Mouse (Mus musculus) heart, postnatal 0 days (tissue): ENCODE measurements around the gene 4933411K16Rik. TPM values are rescaled to one million over a fixed set of nuclear protein-coding genes. Genes with fewer than 3 reads are reported as not detected.

Experiments
- ATAC-seq: fragments of 200-750 bp; cut with Nextera tagmentation; 2 replicates; pipeline ENCODE4 v1.8.0; 2017; ENCODE audit warnings: low read depth, moderate number of reproducible peaks, moderate library complexity; ENCODE audit not compliant: insufficient read depth
- DNase-seq: peaks from one replicate; pipeline ENCODE4 v3.0.0-alpha.2; 2016; ENCODE audit warnings: low spot score
- H3K27ac ChIP-seq: fragments of 300-500 bp; sonication (generic); 2 replicates; pipeline ENCODE4 v1.5.1; 2014; ENCODE audit warnings: low read depth, mild to moderate bottlenecking
- H3K27me3 ChIP-seq: fragments of 300-500 bp; sonication (generic); 2 replicates; pipeline ENCODE4 v1.6.1; 2014; ENCODE audit warnings: low read length, mixed read lengths; ENCODE audit not compliant: control insufficient read depth, insufficient read depth
- H3K36me3 ChIP-seq: fragments of 300-500 bp; sonication (generic); replicated peaks from 2 replicates; pipeline ENCODE4 v1.6.1; 2014; ENCODE audit warnings: low read length, mixed read lengths; ENCODE audit not compliant: control insufficient read depth, insufficient read depth
- H3K4me1 ChIP-seq: fragments of 300-500 bp; sonication (generic); 2 replicates; pipeline ENCODE4 v1.6.1; 2014; ENCODE audit warnings: antibody characterized with exemption; ENCODE audit not compliant: control insufficient read depth, insufficient read depth
- H3K4me2 ChIP-seq: fragments of 300-500 bp; sonication (generic); 2 replicates; pipeline ENCODE4 v1.6.1; 2014; ENCODE audit warnings: low read depth, mild to moderate bottlenecking, low read length, moderate library complexity
- H3K4me3 ChIP-seq: fragments of 300-500 bp; sonication (generic); 2 replicates; pipeline ENCODE4 v1.5.1; 2014; ENCODE audit warnings: low read depth, low read length
- H3K9ac ChIP-seq: fragments of 300-500 bp; sonication (generic); replicated peaks from 2 replicates; pipeline ENCODE4 v1.6.1; 2014; ENCODE audit warnings: low read depth, low read length, mixed read lengths
- H3K9me3 ChIP-seq: fragments of 300-500 bp; sonication (generic); replicated peaks from 2 replicates; pipeline ENCODE4 v1.6.1; 2016; ENCODE audit warnings: low read length; ENCODE audit not compliant: control insufficient read depth
- CTCF ChIP-seq: IDR thresholded peaks from 2 replicates; pipeline ENCODE4 v1.5.1; 2016; ENCODE audit warnings: antibody characterized with exemption, control low read depth, low read depth
- EP300 ChIP-seq: IDR thresholded peaks from 2 replicates; pipeline ENCODE4 v1.6.1; 2016; ENCODE audit warnings: antibody characterized with exemption, low read depth
- WGBS: fragments of 180-500 bp; shearing (Covaris S2); extraction: QIAGEN DNeasy Blood & Tissue Kit; methylation state at CpG from one replicate; pipeline ENCODE4 v1.1.7; 2014; 5-methylcytosine and 5-hydroxymethylcytosine counted together
- polyA plus RNA-seq: library from polyadenylated mRNA; unstranded; fragments of >200 nt; fragmentation: Nextera tagmentation; extraction: Ambion mirVana; gene quantifications from 2 replicates; pipeline ENCODE4 v1.2.1, GENCODE M21; 2015
- total RNA-seq: library from RNA; depleted of rRNA; stranded (reverse); fragments of >200 nt; gene quantifications from 2 replicates; pipeline ENCODE4 v1.2.3, GENCODE M21; 2014; ENCODE audit warnings: low replicate concordance

The 4933411K16Rik gene
- total and polyA plus RNA-seq, 2 experiments from 2014 or later: not detected

DNA sequence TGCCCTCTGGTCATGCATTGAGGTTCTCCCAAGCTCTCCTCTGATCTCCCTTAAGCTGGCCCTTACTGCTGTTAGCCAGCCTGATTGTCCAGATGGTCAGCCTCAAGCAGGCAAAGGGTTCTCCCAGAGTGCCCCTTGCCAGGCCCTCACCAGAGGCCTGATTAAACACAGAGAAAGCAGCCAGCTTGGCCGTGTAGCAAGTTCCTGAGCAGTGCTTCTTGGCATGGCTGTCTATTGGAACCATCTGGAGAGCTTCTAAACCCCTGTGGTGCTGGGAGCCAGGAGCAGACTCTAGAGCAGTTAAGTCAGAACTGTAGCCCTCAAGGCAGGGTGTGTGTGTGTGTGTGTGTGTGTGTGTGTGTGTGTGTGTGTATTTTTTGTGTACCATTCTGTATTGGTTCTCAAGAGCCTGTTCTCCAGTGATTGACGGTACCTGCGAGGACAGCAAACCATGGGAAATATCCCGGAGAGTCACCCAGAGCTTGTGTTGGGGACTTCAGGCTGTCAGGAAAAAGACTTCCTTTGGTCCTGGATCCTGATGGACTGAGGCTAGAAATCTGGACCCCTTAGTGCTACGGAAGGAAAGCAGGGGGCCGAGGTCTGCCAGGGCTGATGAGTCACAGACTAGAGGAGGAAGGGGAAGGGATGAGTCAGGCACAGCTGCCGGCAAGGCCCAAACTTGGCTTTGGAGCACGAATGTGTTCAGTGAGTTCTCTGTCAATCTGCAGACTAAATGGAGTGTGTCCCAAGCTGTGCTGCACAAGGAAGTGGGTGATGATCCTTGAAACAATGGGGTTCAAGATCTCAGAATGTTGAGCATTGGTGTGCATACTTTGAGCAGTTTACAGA, 34.4 kb upstream of the 4933411K16Rik start:
- WGBS: 38% methylated on average over 8 of the region's 8 CpGs
- Histone ChIP-seq H3K36me3 (no peaks in the 10 kb centered on the region; the same call in 1 of the 2 replicates), H3K9ac (no peak overlapping the region), H3K4me1 (peaks cover 48% of the 10 kb centered on the region), H3K9me3 (no peaks in the 10 kb centered on the region), H3K27ac (peak overlapping the region; percentile 82), H3K4me3 (no peak overlapping the region), H3K27me3 (no peaks in the 10 kb centered on the region), H3K4me2 (no peak overlapping the region)
- TF ChIP-seq CTCF: no peak
- DNase-seq: peak; percentile 83
- peak; percentile 75 for ATAC-seq

DNA sequence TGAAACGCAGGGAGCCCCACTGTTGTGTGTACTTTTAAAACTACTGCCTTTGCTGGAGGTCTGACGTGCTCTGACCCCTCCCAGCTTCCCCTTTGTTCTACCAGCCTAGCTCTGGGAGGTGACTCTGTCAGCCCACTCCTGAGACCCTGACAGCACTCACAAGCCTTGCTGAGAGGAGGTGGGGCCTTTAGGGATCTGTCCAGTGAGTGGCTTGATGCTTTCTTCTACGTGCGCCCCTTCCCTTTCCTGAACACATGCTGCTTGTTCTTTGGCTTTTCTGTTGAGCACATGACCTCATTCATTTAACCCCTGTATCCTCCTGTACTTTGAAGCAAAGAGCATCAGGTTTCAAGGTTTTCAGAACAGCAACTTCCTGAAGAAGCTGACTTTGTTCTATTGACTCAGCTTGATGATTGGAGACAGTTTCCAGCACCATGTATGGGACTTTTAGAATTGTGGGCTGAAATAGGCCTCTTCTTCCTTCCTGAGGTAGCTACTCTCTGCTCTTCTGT, 33.0 kb upstream of the 4933411K16Rik start:
- no peak overlapping the region for H3K4me2 ChIP-seq
- no peaks in the 10 kb centered on the region; the same call in 1 of the 2 replicates for H3K36me3 ChIP-seq
- DNase-seq (no peak), ATAC-seq (peak; percentile 25; the same call in 1 of the 2 replicates)
- no peak overlapping the region for H3K9ac ChIP-seq
- H3K27ac ChIP-seq: peak overlapping the region; percentile 82
- H3K27me3 ChIP-seq: no peaks in the 10 kb centered on the region
- TF ChIP-seq CTCF: no peak
- no peak for TF ChIP-seq EP300
- 37% methylated on average over 4 of the region's 4 CpGs for WGBS
- no peak overlapping the region for H3K4me3 ChIP-seq
- H3K4me1 ChIP-seq: peaks cover 53% of the 10 kb centered on the region
- H3K9me3 ChIP-seq: no peaks in the 10 kb centered on the region

DNA sequence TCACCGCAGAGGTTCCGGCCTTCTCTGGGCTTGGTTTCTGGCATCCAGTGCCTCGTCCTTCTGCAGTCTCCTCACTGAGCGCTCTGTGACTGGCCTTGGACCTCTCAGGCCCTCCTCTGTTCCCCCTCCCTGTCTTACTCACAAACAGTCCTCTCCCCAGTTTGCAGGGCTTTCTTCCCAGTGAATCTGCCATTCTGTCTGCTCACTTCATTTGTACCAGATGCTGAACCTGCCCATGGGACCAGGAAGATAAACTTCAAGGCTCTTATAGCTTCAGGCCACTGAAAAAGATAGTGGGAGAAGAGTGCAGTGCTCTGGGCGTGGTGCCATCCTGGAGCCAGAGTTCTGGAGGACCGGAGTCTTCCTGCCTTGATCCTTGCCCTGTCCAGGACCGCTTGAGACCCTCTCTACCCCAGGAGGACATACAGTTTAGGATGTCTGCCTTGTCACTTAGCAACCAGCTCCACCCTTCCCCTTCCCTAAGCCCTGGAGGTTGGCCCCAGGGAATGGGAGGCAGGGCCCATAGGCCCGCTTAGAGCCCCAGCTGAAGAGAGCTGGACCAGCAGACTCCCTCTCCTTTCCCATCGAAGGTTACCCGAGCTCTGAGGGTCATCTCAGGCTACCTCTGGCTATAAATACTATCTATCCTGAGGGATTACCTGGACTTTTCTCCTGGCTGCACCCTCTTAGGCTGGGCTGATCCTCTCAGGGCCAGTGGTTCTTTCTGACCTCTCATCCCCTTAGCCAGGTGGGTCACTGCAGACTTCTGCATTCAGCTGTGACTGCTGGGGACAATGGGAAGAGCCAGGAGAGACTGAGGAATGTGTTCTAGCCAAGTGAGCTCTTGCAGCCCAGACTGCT, 30.1 kb upstream of the 4933411K16Rik start:
- Histone ChIP-seq H3K4me2 (no peak overlapping the region), H3K9ac (0 out of 2 replicates have a peak overlapping the region, but pooled peaks have one; percentile 23), H3K27me3 (no peaks in the 10 kb centered on the region), H3K36me3 (no peaks in the 10 kb centered on the region; the same call in 1 of the 2 replicates), H3K27ac (peak overlapping the region; percentile 40), H3K9me3 (no peaks in the 10 kb centered on the region), H3K4me1 (peaks cover 47% of the 10 kb centered on the region), H3K4me3 (no peak overlapping the region)
- no peak for ATAC-seq
- WGBS: 48% methylated on average over 10 of the region's 10 CpGs
- TF ChIP-seq CTCF (no peak), EP300 (no peak)
- DNase-seq: no peak

DNA sequence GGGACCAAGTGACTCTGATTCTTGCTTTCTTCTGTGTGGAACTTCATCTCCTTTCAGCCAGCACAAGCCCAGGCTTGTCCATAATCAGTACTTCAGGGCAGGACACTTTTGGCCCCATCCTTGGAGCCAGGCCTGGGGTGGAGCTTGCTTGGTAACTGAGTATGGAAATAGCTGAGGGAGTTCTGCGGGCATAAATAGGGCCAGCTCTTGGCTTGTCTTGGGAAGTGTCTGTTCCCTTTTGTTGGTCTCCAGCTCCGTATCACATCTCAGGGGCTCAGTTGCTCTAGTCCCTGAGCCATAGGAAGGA, 29.6 kb upstream of the 4933411K16Rik start:
- peaks cover 42% of the 10 kb centered on the region for H3K4me1 ChIP-seq
- H3K4me2 ChIP-seq: no peak overlapping the region
- ATAC-seq: no peak
- no peaks in the 10 kb centered on the region for H3K9me3 ChIP-seq
- 57% methylated on average over 2 of the region's 2 CpGs for WGBS
- TF ChIP-seq EP300: no peak
- no peak for TF ChIP-seq CTCF
- no peaks in the 10 kb centered on the region; the same call in 1 of the 2 replicates for H3K36me3 ChIP-seq
- DNase-seq: no peak
- peak overlapping the region; percentile 53 for H3K27ac ChIP-seq
- no peak overlapping the region for H3K9ac ChIP-seq
- no peak overlapping the region for H3K4me3 ChIP-seq
- H3K27me3 ChIP-seq: no peaks in the 10 kb centered on the region

DNA sequence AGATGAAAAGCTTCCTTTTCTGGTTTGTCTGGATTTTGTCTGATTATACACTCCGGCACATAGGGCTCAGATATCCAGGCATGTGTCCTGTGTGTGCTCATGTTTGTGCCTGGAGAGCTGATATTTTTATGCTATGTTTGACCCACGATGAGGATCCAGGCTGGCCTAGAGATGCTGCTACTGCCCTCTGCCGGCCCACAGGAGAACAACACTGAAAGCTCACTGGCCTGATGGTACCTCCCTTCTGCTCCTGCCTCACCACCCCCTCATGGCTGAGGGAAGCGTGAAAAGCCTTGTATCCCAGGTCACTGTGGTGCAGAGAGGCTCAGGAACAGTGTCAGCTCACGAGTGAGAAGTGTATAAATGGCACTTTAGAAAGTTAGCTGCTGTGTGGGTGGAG, 25.9 kb upstream of the 4933411K16Rik start:
- Histone ChIP-seq H3K4me1 (peaks cover 20% of the 10 kb centered on the region; the same call in 1 of the 2 replicates), H3K4me3 (no peak overlapping the region), H3K36me3 (no peaks in the 10 kb centered on the region), H3K9me3 (no peaks in the 10 kb centered on the region), H3K27me3 (no peaks in the 10 kb centered on the region), H3K4me2 (no peak overlapping the region), H3K9ac (no peak overlapping the region), H3K27ac (no peak overlapping the region)
- DNase-seq (peak; percentile 81), ATAC-seq (peak; percentile 81)
- TF ChIP-seq EP300 (no peak), CTCF (peak; percentile 98)
- WGBS: 2% methylated on average over 5 of the region's 5 CpGs
